Mouse (Mus musculus) liver (tissue): ENCODE results near the gene A3galt2.

Experiments used
- DNase-seq: peaks from one replicate; pipeline ENCODE4 v3.0.0-alpha.2; 2020; ENCODE audit warnings: mixed read lengths

A3galt2 gene

DNA sequence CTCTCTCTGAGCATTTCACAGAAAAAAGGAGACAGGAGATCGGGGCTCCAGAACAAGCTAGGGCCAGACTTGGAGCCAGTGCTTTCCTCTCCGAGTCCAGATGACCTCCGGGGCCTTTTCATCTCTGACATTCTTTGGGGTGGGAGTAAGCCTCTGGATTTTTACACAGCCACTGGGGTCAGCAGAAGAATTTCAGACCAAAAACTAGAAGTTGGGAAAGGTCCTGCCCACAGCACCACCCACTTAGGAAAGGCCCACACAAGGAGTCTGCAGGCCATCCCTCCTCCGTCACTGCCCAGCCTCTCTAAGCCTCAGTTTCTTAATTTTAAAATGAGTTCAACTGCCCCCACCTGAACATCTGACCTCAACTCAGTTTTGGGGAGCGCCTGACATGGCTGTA is 48.4 kb downstream of the A3galt2 start:
- DNase-seq = no peak

DNA sequence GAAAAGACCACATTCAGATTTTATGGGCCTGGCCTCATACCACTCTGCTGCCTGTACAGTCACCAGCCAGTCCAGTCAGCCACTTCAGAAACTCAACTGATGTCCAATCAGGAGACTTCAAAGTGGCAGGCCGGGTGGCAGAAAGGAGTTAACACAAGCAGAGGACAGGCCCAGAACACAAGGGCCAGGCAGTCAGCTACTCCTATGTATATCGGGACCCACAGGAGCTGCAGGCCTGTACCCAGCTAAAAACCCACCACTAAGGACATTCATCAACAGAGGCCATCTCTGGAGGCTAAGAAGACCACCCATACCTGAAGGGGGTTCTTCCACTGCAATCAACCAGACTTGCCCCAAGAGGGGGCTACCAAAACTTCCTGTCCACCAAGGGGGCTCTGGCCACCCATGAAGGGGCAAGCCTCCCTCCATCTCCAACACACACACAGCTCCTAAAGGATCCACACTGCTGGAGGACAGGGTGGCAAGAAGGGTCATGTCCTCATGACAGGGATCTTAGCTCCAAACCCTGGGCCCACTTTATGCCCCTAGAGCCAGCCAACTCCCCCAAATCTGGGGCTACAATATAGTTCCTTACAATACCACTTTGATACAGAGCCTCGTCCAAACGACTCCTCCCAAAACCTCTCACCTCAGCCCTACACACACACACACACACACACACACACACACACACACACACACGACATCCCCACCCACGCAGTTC is 49.4 kb downstream of the A3galt2 start:
- DNase-seq = no peak

DNA sequence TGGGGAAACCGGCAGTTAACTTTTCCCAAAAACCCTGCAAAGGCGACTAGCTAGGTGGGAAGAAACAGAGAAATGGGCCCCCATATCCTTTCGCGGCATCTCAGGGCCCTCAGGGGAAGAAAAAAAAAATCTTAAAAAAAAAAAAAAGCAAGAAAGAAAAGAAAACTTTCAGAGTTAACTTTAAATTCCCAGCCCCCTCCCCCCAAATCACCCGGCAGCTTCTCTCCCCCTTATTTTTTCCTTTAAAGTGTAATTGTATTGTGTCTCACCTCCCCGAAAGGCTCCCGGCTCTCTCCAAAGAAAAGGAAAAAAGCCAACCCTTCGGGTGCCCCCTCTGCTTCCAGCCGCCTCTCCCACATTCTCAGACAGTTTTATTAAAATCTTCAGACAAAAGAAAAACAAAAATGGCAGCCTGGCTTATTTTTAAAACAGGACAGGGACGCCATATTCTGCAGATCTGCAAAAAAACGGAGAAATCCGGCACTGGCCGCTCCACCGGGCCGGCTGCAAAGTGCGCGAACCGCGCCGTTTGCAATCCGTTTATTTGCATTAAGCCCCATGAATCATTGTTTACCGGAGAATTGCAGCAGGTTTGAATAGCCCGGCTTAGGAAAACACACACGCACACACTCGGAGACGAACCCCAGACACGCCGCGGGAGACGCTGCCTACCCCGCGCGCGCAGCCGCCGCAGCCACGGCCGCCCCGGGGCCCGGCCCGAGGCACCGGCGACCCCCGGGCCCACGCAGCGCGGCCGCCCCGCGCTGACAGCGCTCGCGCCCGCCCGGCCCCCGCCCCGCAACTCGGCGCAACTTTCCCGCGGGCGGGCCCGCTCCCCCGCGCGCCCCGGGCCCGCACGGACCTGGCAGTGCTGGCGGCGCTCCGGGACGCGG is 50.2 kb downstream of the A3galt2 start:
- DNase-seq = peak; percentile 35

DNA sequence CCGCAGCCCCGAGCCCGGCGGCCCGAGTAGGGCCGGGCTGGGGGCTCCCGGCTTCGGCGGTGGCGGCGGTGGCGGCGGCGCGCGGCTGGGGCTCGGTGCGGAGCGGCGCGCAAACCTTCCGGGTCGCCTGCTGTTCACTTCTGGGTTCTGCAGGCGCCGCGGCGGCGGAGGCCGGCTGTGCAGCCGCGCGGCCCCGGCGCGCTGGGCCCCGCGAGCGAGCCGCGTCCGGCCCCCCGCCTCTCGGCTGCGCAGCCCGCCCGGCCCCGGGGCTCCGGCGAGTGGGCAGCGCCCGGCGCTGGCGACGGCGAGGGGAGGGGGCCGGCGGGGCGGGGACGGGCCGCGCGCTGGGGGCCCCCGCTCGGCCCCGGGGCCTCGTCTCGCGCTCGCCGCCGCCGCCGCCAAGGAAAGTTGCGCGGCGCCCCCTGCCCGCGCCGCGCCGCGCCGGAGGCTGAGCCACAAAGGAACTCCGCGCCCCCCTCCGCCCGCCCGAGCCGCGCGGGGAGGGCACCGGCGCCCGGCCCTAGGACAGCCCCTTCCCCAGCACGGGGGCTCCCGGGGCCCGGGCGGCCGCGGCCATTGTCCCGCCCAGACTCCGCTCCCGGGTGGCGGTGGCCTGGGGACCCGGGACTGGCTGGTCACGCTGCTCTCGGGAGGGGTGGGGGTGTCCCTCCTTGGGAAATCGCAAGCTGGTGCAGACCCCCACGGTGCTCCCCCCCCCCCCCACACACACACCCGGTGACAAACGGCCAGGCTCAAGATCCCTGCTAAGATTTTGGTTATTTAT is 51.1 kb downstream of the A3galt2 start, which contains the start of gene Zfp362:
Zfp362 (minus strand) TSS at position 3 of the 784 bp plus-strand sequence.
- peak; percentile 41 for DNase-seq

DNA sequence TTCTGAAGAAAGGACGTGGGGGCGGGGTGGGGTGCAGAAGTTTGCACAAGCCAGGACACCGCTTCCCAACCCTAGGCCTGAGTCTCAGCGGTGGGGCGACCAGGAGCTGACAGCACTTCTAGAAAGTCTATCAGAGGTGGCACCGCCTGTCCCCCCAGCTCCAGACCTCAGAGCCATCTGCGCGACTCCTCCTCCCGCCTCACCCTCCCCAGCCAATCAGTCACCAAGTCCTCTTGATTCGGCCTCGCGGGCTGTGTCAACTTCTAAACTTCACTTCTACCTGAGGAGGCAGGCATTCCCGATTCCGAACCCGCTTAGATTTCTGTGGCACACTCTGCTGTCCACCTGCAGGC is 51.6 kb downstream of the A3galt2 start:
- peak; percentile 88 for DNase-seq

DNA sequence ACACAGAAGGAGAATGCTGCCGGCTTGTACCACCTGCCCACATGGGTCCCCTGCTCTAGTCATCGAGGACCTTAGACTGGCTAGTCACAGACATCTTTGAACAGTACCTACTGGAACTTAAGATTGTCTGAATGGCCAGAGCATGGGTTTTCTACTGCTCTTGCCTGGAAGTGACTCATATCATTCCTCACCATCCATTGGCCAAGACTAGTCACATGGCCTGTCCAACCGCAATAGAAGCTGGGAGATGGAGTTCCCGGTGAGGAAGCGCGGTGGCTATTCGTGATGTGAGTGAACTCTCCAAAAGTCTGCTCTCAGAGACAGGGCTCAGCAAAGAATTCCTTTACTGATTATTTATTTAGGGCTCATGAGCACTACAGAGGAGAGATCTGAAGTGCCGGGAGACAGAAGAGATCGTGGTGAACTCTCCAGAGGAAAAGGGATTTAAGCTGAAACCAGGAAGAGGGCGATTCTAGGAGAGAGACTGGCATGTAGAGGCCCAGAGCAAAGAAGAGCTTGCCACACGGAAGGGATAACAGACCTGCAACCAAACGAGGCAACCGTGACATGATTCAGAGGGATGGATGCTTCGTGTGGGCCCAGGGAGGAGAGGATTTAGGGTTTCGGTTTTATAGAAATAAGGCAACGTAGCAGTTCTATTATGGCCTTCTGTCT is 56.4 kb downstream of the A3galt2 start:
- peak; percentile 79 for DNase-seq

DNA sequence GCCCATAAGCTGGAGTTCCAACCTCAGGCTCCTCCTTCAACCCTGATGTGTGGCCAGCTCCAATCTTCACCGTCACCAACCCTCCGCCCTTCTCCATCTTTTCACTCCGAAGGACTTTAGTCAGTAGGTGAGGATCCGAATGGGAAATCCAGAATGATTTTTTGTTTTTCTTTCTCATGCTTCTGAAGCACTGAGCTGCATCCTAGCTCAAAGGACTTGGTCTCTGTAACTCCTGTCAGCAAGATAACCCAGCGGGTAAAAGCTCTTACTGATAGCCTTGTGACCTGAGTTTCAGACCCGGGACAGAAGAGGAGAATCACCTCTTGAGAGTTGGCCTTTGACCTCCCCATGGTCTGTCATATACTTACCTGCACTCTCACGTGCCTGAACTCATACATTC is 61.8 kb downstream of the A3galt2 start:
- no peak for DNase-seq
